Mouse (Mus musculus) midbrain, embryonic 14.5 days (tissue): ENCODE measurements around the gene Slc18a2. TPM values are rescaled to one million over a fixed set of nuclear protein-coding genes. Genes with fewer than 3 reads are reported as not detected.

Experiments
- ATAC-seq: fragments of 200-750 bp; cut with Nextera tagmentation; 2 replicates; pipeline ENCODE4 v1.8.0; 2017; ENCODE audit warnings: moderate number of reproducible peaks, moderate library complexity; ENCODE audit not compliant: low FRiP score, low TSS enrichment
- DNase-seq: peaks from one replicate; pipeline ENCODE4 v3.0.0-alpha.2; 2015
- H3K27ac ChIP-seq: fragments of 300-500 bp; sonication (generic); replicated peaks from 2 replicates; pipeline ENCODE4 v1.5.1; 2014; ENCODE audit warnings: mild to moderate bottlenecking, low read depth, low read length, moderate library complexity
- H3K27me3 ChIP-seq: fragments of 300-500 bp; sonication (generic); 2 replicates; pipeline ENCODE4 v1.6.1; 2014; ENCODE audit warnings: low read length, control low read depth, mixed read lengths; ENCODE audit not compliant: control insufficient read depth, insufficient read depth
- H3K36me3 ChIP-seq: fragments of 300-500 bp; sonication (generic); 2 replicates; pipeline ENCODE4 v1.6.1; 2014; ENCODE audit warnings: low read length, control low read depth; ENCODE audit not compliant: control insufficient read depth, insufficient read depth
- H3K4me1 ChIP-seq: fragments of 300-500 bp; sonication (generic); 2 replicates; pipeline ENCODE4 v1.6.1; 2014; ENCODE audit warnings: mild to moderate bottlenecking, antibody characterized with exemption, low read length, control low read depth; ENCODE audit not compliant: control insufficient read depth, insufficient read depth
- H3K4me2 ChIP-seq: fragments of 300-500 bp; sonication (generic); 2 replicates; pipeline ENCODE4 v1.6.1; 2014; ENCODE audit warnings: mild to moderate bottlenecking, low read length, moderate library complexity
- H3K4me3 ChIP-seq: fragments of 300-500 bp; sonication (generic); replicated peaks from 2 replicates; pipeline ENCODE4 v1.5.1; 2014; ENCODE audit warnings: low read depth, low read length
- H3K9ac ChIP-seq: fragments of 300-500 bp; sonication (generic); replicated peaks from 2 replicates; pipeline ENCODE4 v1.6.1; 2014; ENCODE audit warnings: mild to moderate bottlenecking, low read length, moderate library complexity
- H3K9me3 ChIP-seq: fragments of 300-500 bp; sonication (generic); 2 replicates; pipeline ENCODE4 v1.6.1; 2016; ENCODE audit warnings: low read length, control low read depth, mixed read lengths; ENCODE audit not compliant: control insufficient read depth
- WGBS: fragments of 180-500 bp; shearing (Covaris S2); extraction: QIAGEN DNeasy Blood & Tissue Kit; methylation state at CpG from one replicate; pipeline ENCODE4 v1.1.7; 2014; 5-methylcytosine and 5-hydroxymethylcytosine counted together
- polyA plus RNA-seq: library from polyadenylated mRNA; unstranded; fragments of >200 nt; fragmentation: Nextera tagmentation; extraction: Ambion mirVana; gene quantifications from 2 replicates; pipeline ENCODE4 v1.2.1, GENCODE M21; 2014

The Slc18a2 gene
- polyA plus RNA-seq, result 18.9 and 23.0 TPM in 2 replicates

DNA sequence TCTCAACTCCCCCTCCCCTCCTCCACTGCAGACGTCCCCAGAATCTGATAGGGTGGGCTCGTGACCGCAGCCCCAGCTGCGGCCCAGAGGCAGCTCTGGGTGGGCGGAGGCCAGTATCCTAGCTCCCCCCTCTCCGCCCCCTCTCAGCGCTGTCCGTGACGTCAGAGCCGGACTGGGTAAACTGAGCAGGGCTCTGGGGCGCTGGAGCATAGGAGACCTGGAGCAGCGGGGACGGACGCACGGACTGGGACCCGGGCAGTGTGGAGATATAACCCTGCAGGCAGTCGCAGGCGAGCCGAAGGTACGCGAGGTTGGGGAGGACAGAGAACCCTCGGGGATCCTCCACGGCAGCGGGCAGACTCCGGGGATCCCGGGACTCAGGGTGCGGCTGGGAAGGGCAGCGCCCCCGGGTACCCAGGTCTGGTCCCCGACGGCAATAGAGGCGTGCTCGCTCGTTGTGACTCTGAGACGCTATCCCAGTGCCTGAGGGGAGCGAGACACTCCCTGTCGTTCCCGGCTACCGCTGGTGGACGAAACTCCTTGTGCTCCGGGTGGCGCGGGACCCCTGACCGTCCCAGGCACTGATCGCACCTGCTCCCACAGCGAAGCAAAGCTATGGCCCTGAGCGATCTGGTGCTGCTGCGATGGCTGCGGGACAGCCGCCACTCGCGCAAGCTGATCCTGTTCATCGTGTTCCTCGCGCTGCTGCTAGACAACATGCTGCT is at the start of gene Slc18a2:
TSS of gene Slc18a2 (plus strand) at position 179 of the 725 bp plus-strand sequence.
- Histone ChIP-seq H3K9me3 (peaks cover 7% of the 10 kb centered on the region), H3K4me1 (peaks cover 12% of the 10 kb centered on the region; the same call in 1 of the 2 replicates), H3K27ac (0 out of 2 replicates have a peak within 1 kb of the TSS, but pooled peaks have one; percentile 37), H3K36me3 (no peaks in the 10 kb centered on the region), H3K9ac (peak within 1 kb of the TSS; percentile 53), H3K4me3 (peak within 1 kb of the TSS; percentile 41), H3K4me2 (peak within 1 kb of the TSS; percentile 72), H3K27me3 (peaks cover 28% of the 10 kb centered on the region; the same call in 1 of the 2 replicates)
- WGBS, result 1% methylated on average over 55 of the region's 55 CpGs
- ATAC-seq (peak; percentile 68), DNase-seq (peak; percentile 66)

DNA sequence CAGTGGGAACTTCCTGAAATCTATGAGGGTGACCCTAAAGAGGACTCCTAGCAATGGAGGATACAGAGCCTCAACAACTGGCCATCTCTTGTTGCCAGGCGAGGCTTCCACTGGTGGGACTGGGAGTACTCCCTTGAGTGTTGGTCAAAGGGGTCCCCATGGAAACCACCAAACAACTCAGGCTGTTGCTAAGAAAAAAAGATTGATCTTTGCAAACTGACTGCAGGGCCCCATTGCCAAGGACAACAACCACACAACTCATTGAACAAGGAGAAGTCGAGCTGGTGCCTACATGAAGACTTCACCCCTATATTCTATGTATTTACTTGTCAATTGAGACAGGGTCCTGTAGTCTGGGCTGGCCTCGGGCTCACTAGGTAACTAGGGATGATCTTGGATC is 43.8 kb upstream of the Slc18a2 start:
- Histone ChIP-seq H3K9me3 (no peaks in the 10 kb centered on the region), H3K4me2 (no peak overlapping the region), H3K27me3 (peaks cover 3% of the 10 kb centered on the region; the same call in 1 of the 2 replicates), H3K4me1 (no peaks in the 10 kb centered on the region), H3K4me3 (no peak overlapping the region), H3K27ac (no peak overlapping the region), H3K36me3 (no peaks in the 10 kb centered on the region), H3K9ac (no peak overlapping the region)
- DNase-seq (no peak), ATAC-seq (no peak)
- 79% methylated on average over 3 of the region's 3 CpGs for WGBS

DNA sequence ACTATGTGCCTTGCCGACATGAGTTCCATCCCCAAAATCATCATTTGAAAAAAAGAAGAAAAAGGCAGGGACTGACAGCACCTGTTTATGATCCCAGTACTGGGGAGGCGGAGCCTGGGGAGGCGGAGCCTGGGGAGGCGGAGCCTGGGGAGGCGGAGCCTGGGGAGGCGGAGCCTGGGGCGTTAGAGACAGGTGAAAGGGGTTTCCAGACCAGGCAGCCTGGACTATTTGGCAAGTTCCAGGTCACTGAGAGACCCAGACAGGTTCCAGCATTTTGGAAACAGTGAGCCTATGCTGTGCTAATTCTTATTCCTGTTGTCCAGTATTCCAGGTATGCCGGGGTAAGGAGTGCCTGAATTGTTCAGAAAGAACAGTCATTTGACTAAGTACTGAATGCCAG is 41.7 kb upstream of the Slc18a2 start, which contains the start of gene Kcnk18:
TSS of gene Kcnk18 (plus strand) at position 224 of the 400 bp plus-strand sequence.
- no peak for ATAC-seq
- 87% methylated on average over 8 of the region's 8 CpGs for WGBS

DNA sequence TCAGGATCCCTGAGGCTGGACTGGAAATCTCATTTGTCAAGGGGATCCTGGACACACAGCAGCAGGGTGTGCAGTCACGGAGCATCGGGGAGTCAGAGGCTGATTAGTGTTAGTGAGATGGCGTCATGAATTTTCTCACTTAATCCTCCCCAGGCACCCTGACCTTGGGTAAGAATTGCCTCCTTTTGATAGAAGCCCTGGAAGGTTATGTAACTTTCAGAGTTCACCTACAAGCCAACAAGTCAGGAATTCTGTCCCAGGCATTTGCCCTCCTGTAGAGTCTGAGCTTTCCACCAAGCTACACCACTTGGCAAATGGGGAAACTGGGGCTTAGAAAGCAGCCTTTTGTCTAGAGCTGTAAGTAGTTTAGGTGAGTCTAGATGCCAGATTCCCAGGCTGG is 39.6 kb upstream of the Slc18a2 start:
- Histone ChIP-seq H3K27me3 (peaks cover 3% of the 10 kb centered on the region; the same call in 1 of the 2 replicates), H3K4me2 (no peak overlapping the region), H3K9ac (no peak overlapping the region), H3K4me1 (no peaks in the 10 kb centered on the region), H3K36me3 (no peaks in the 10 kb centered on the region), H3K27ac (no peak overlapping the region), H3K4me3 (no peak overlapping the region), H3K9me3 (no peaks in the 10 kb centered on the region)
- ATAC-seq (no peak), DNase-seq (no peak)
- WGBS, result 26% methylated on average over 3 of the region's 3 CpGs

More for the DNA sequence above, 41.7 kb upstream of the Slc18a2 start, which contains the start of gene Kcnk18:
- H3K36me3 ChIP-seq, result no peaks in the 10 kb centered on the region
- H3K4me1 ChIP-seq, result no peaks in the 10 kb centered on the region
- no peak within 1 kb of the TSS for H3K9ac ChIP-seq
- H3K4me2 ChIP-seq, result no peak within 1 kb of the TSS
- no peak within 1 kb of the TSS for H3K27ac ChIP-seq
- no peak for DNase-seq
- no peak within 1 kb of the TSS for H3K4me3 ChIP-seq
- peaks cover 3% of the 10 kb centered on the region; the same call in 1 of the 2 replicates for H3K27me3 ChIP-seq
- H3K9me3 ChIP-seq, result no peaks in the 10 kb centered on the region

DNA sequence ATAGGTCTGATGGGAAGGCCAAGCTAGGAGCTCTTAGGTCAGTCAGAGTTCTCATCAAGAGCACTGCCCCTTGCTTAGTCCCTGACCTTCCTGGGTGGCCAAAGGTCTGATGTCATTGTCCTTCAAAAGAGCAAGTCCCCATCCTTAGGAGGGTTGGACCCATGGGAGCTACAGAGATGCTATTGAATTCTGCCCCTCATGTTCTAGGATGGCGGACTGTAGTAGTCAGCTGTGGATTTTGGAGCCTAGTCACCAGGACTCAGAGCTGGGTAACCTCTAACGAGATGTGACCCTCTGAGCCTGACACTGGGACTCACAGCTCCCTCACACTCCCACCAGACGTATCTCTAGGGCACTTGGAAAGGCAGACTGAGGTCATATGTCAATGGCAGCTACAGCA is 32.3 kb upstream of the Slc18a2 start:
- Histone ChIP-seq H3K4me1 (no peaks in the 10 kb centered on the region), H3K9me3 (no peaks in the 10 kb centered on the region), H3K9ac (no peak overlapping the region), H3K4me3 (no peak overlapping the region), H3K27ac (no peak overlapping the region), H3K36me3 (no peaks in the 10 kb centered on the region), H3K27me3 (no peaks in the 10 kb centered on the region), H3K4me2 (no peak overlapping the region)
- ATAC-seq (no peak), DNase-seq (no peak)
- 76% methylated on average over 3 of the region's 3 CpGs for WGBS

DNA sequence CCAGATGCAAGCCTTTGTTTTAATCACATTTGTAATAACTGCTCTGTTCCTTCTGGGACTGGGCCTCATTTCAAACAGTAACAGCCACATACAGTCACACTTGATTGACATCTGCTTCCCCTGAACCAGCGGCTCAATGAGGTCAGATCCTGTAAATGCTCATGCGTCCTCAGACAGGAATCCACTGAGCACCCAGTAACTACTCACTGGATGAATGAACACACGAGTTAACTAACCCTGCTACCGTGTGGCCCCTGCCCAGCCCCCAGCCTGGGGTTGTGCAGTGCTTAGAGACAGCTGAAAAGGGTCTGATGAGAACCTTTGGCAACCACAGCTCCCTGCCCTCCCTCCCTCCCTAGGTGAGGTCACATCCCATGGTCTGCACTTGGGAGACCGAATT is 27.9 kb upstream of the Slc18a2 start:
- WGBS, result 66% methylated on average over 5 of the region's 5 CpGs
- DNase-seq (no peak), ATAC-seq (no peak)
- H3K9me3 ChIP-seq, result no peaks in the 10 kb centered on the region
- H3K4me3 ChIP-seq, result no peak overlapping the region
- H3K36me3 ChIP-seq, result no peaks in the 10 kb centered on the region
- H3K27ac ChIP-seq, result no peak overlapping the region
- no peaks in the 10 kb centered on the region for H3K4me1 ChIP-seq
- no peaks in the 10 kb centered on the region for H3K27me3 ChIP-seq
- no peak overlapping the region for H3K4me2 ChIP-seq
- no peak overlapping the region for H3K9ac ChIP-seq

DNA sequence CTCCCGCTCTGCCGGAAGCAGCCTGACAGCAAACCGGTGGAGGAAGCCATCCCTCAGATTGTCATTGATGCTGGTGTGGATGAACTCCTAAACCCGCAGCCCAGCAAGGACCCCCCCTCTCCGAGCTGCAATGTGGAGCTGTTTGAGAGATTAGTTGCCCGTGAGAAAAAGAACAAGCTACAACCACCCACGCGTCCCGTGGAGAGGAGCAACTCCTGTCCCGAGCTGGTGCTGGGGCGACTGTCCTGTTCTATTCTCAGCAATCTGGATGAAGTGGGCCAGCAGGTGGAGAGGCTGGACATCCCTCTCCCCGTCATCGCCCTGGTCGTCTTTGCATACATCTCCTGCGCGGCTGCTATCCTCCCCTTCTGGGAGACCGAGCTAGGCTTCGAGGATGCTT is 25.7 kb upstream of the Slc18a2 start:
- no peak overlapping the region for H3K4me3 ChIP-seq
- no peak overlapping the region for H3K27ac ChIP-seq
- H3K9ac ChIP-seq, result no peak overlapping the region
- 92% methylated on average over 18 of the region's 18 CpGs for WGBS
- H3K27me3 ChIP-seq, result no peaks in the 10 kb centered on the region
- DNase-seq (no peak), ATAC-seq (no peak)
- H3K36me3 ChIP-seq, result no peaks in the 10 kb centered on the region
- H3K4me1 ChIP-seq, result no peaks in the 10 kb centered on the region
- no peaks in the 10 kb centered on the region for H3K9me3 ChIP-seq
- H3K4me2 ChIP-seq, result no peak overlapping the region

DNA sequence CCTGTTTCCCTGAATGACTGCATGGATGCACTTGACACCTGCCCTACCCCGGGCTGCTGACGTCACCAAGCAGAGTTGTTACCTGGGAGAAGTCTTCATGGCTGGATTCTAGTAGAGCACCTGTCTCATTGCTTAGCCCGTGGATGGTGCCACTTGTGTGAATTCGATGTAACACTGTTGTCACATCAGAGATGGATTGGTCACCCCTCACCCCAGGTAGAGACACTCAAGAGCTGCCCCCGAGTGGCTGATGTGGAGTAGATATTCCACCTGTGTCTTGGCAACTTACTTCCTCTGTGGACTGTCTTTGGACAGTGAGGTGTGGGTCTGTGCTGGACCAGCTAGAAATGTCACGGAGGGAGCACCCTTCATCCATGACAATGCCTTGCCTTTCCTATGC is 24.6 kb upstream of the Slc18a2 start:
- Histone ChIP-seq H3K9ac (no peak overlapping the region), H3K36me3 (no peaks in the 10 kb centered on the region), H3K4me3 (no peak overlapping the region), H3K4me2 (no peak overlapping the region), H3K27me3 (no peaks in the 10 kb centered on the region), H3K9me3 (no peaks in the 10 kb centered on the region), H3K4me1 (no peaks in the 10 kb centered on the region), H3K27ac (no peak overlapping the region)
- no peak for DNase-seq
- ATAC-seq, result no peak
- 83% methylated on average over 6 of the region's 6 CpGs for WGBS

DNA sequence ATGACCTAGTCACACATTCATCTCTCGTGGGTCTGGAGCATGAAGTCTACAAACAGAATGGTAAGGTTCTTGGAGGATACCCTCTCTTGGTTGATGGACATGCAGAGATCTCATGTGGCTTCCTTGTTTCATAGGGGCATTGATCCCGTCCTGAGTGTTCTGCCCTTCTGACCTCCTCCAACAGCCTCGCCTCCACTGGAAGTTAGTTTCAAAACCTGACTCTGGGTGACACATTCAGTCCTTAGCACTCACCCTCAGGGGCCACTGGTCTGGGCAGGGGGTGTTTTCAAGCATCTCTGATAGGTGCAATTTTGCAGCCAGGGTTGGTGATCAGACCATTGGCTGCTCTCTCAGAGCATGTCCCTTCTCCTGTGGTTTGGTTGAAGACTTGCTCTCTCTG is 22.1 kb upstream of the Slc18a2 start:
- ATAC-seq (no peak), DNase-seq (no peak)
- no peaks in the 10 kb centered on the region for H3K27me3 ChIP-seq
- H3K36me3 ChIP-seq, result no peaks in the 10 kb centered on the region
- no peaks in the 10 kb centered on the region for H3K4me1 ChIP-seq
- H3K4me2 ChIP-seq, result no peak overlapping the region
- no peak overlapping the region for H3K4me3 ChIP-seq
- 76% methylated on average over 3 of the region's 3 CpGs for WGBS
- H3K9me3 ChIP-seq, result no peaks in the 10 kb centered on the region
- H3K9ac ChIP-seq, result no peak overlapping the region
- no peak overlapping the region for H3K27ac ChIP-seq
